Mouse (Mus musculus) MEL (cell line): ENCODE data around the gene Tmem131. TPM values are rescaled to one million over a fixed set of nuclear protein-coding genes. Genes with fewer than 3 reads are reported as not detected.
A peak's percentile ranks its signal among the peaks of the same experiment; 100 is the strongest.

Experiments
- DNase-seq: peaks from one replicate; pipeline ENCODE4 v3.0.0; 2011; ENCODE audit warnings: low read depth, low spot score
- H3K27ac ChIP-seq: 2 replicates; pipeline ENCODE4 v1.5.1; 2012; ENCODE audit warnings: low read depth, mild to moderate bottlenecking, control low read depth, low read length, moderate library complexity; ENCODE audit not compliant: control insufficient read depth
- H3K27me3 ChIP-seq, 2 experiments: fragments of 150-350 bp in 1 of 2; sonication (generic) in 1 of 2; 2 replicates each; pipeline ENCODE4 v1.6.1; 2012; ENCODE audit warnings: low read length in 2 of 2, mild to moderate bottlenecking in 2 of 2, improper control_type of control experiment in 1 of 2, moderate library complexity in 1 of 2; ENCODE audit not compliant: insufficient read depth in 2 of 2, control insufficient read depth in 1 of 2
- H3K36me3 ChIP-seq, 2 experiments: 2 replicates each; pipeline ENCODE4 v1.6.1; 2012 to 2014; ENCODE audit warnings: low read length in 2 of 2, improper control_type of control experiment in 1 of 2, inconsistent platforms in 1 of 2, mild to moderate bottlenecking in 1 of 2; ENCODE audit not compliant: insufficient read depth in 2 of 2, control insufficient read depth in 1 of 2
- H3K4me1 ChIP-seq, 2 experiments: fragments of 150-350 bp in 1 of 2; sonication (generic) in 1 of 2; 2 replicates each; pipeline ENCODE4 v1.6.1; 2012; ENCODE audit warnings: low read length in 2 of 2, improper control_type of control experiment in 1 of 2, mild to moderate bottlenecking in 1 of 2; ENCODE audit not compliant: insufficient read depth in 2 of 2, control insufficient read depth in 1 of 2
- H3K4me3 ChIP-seq, 2 experiments: fragments of 150-350 bp in 1 of 2; sonication (generic) in 1 of 2; 2 replicates each; pipeline ENCODE4 v1.5.1; 2012; ENCODE audit warnings: low read depth in 2 of 2, low read length in 2 of 2, mild to moderate bottlenecking in 2 of 2, moderate library complexity in 2 of 2, control low read depth in 1 of 2, improper control_type of control experiment in 1 of 2; ENCODE audit not compliant: control insufficient read depth in 1 of 2, insufficient read depth in 1 of 2
- H3K79me2 ChIP-seq: 2 replicates; pipeline ENCODE4 v1.6.1; 2012; ENCODE audit warnings: mild to moderate bottlenecking, low read length, moderate library complexity; ENCODE audit not compliant: control insufficient read depth, poor library complexity, insufficient read depth
- H3K9ac ChIP-seq: 2 replicates; pipeline ENCODE4 v1.6.1; 2012; ENCODE audit warnings: low read depth, mild to moderate bottlenecking, control low read depth, low read length, moderate library complexity; ENCODE audit not compliant: control insufficient read depth, poor library complexity, severe bottlenecking
- H3K9me3 ChIP-seq: fragments of 150-350 bp; sonication (generic); replicated peaks from 2 replicates; pipeline ENCODE4 v1.6.1; 2012; ENCODE audit warnings: mild to moderate bottlenecking, low read length, improper control_type of control experiment, moderate library complexity; ENCODE audit not compliant: insufficient read depth
- BHLHE40 ChIP-seq: IDR thresholded peaks from 2 replicates; pipeline ENCODE4 v1.6.1; 2012; ENCODE audit warnings: low read depth, mild to moderate bottlenecking, inconsistent platforms, low read length, improper control_type of control experiment, borderline replicate concordance
- CHD1 ChIP-seq: IDR thresholded peaks from 2 replicates; pipeline ENCODE4 v1.6.1; 2012; ENCODE audit warnings: low read depth, mild to moderate bottlenecking, inconsistent platforms, low read length, improper control_type of control experiment
- CHD2 ChIP-seq: IDR thresholded peaks from 2 replicates; pipeline ENCODE4 v1.6.1; 2011; ENCODE audit warnings: low read length, improper control_type of control experiment
- CTCF ChIP-seq, 3 experiments: IDR thresholded peaks in 2 of 3; conservative IDR thresholded peaks in 1 of 3; 2 replicates each; pipeline ENCODE4 v1.5.1; 2011 to 2012; ENCODE audit warnings: low read length in 3 of 3, low read depth in 2 of 3, mild to moderate bottlenecking in 2 of 3, improper control_type of control experiment in 1 of 3, inconsistent platforms in 1 of 3, mixed read lengths in 1 of 3, moderate library complexity in 1 of 3; ENCODE audit not compliant: control insufficient read depth in 1 of 3, insufficient read depth in 1 of 3, poor library complexity in 1 of 3, severe bottlenecking in 1 of 3
- E2F4 ChIP-seq: IDR thresholded peaks from 2 replicates; pipeline ENCODE4 v1.6.1; 2011; ENCODE audit warnings: low read depth, low read length, improper control_type of control experiment, borderline replicate concordance
- GATA1 ChIP-seq: IDR thresholded peaks from 2 replicates; pipeline ENCODE4 v1.6.1; 2011; ENCODE audit warnings: low read depth, low read length, improper control_type of control experiment
- HCFC1 ChIP-seq: IDR thresholded peaks from 2 replicates; pipeline ENCODE4 v1.6.1; 2012; ENCODE audit warnings: low read depth, mild to moderate bottlenecking, inconsistent platforms, low read length, improper control_type of control experiment, moderate library complexity
- JUND ChIP-seq: IDR thresholded peaks from 2 replicates; pipeline ENCODE4 v1.6.1; 2011; ENCODE audit warnings: low read depth, mild to moderate bottlenecking, improper control_type of control experiment, low read length
- KAT2A ChIP-seq: conservative IDR thresholded peaks from 2 replicates; pipeline ENCODE4 v1.6.1; 2012; ENCODE audit warnings: low read depth, low read length, improper control_type of control experiment, inconsistent platforms
- MAZ ChIP-seq: IDR thresholded peaks from 2 replicates; pipeline ENCODE4 v1.6.1; 2012; ENCODE audit warnings: low read depth, mild to moderate bottlenecking, inconsistent platforms, low read length, improper control_type of control experiment
- MEF2A ChIP-seq: IDR thresholded peaks from 2 replicates; pipeline ENCODE4 v1.6.1; 2014; ENCODE audit warnings: low read depth, mild to moderate bottlenecking, inconsistent platforms, low read length, improper control_type of control experiment; ENCODE audit not compliant: poor library complexity, insufficient replicate concordance, severe bottlenecking; ENCODE audit errors: extremely low read depth
- MYC ChIP-seq: IDR thresholded peaks from 2 replicates; pipeline ENCODE4 v1.6.1; 2011; ENCODE audit warnings: low read depth, mild to moderate bottlenecking, low read length, improper control_type of control experiment, moderate library complexity
- RAD21 ChIP-seq: IDR thresholded peaks from 2 replicates; pipeline ENCODE4 v1.6.1; 2011; ENCODE audit warnings: mild to moderate bottlenecking, low read depth, low read length, improper control_type of control experiment
- SIN3A ChIP-seq: IDR thresholded peaks from 2 replicates; pipeline ENCODE4 v1.6.1; 2012; ENCODE audit warnings: low read length, improper control_type of control experiment, inconsistent platforms
- SMC3 ChIP-seq: IDR thresholded peaks from 2 replicates; pipeline ENCODE4 v1.6.1; 2011; ENCODE audit warnings: low read depth, low read length, improper control_type of control experiment
- TAL1 ChIP-seq: IDR thresholded peaks from 2 replicates; pipeline ENCODE4 v1.6.1; 2012; ENCODE audit warnings: mild to moderate bottlenecking, inconsistent platforms, low read length, moderate library complexity, mixed read lengths
- TBP ChIP-seq: IDR thresholded peaks from 2 replicates; pipeline ENCODE4 v1.8.0; 2011; ENCODE audit warnings: low read depth, low read length, improper control_type of control experiment
- UBTF ChIP-seq: IDR thresholded peaks from 2 replicates; pipeline ENCODE4 v1.6.1; 2012; ENCODE audit warnings: low read depth, mild to moderate bottlenecking, inconsistent platforms, low read length, improper control_type of control experiment, moderate library complexity, borderline replicate concordance; ENCODE audit not compliant: insufficient read depth
- USF1 ChIP-seq: IDR thresholded peaks from 2 replicates; pipeline ENCODE4 v1.6.1; 2014; ENCODE audit warnings: low read depth, mild to moderate bottlenecking, inconsistent platforms, low read length, improper control_type of control experiment, moderate library complexity
- ZC3H11A ChIP-seq: IDR thresholded peaks from 2 replicates; pipeline ENCODE4 v1.6.1; 2012; ENCODE audit warnings: low read depth, mild to moderate bottlenecking, inconsistent platforms, low read length, improper control_type of control experiment
- ZKSCAN1 ChIP-seq: IDR thresholded peaks from 2 replicates; pipeline ENCODE4 v1.6.1; 2012; ENCODE audit warnings: low read depth, mild to moderate bottlenecking, inconsistent platforms, low read length, improper control_type of control experiment, moderate library complexity
- ZNF384 ChIP-seq: IDR thresholded peaks from 2 replicates; pipeline ENCODE4 v1.6.1; 2012; ENCODE audit warnings: low read depth, mild to moderate bottlenecking, inconsistent platforms, low read length, improper control_type of control experiment
- polyA plus RNA-seq, 2 experiments: library from polyadenylated mRNA; stranded (reverse) in 1 of 2; unstranded in 1 of 2; fragments of >175 nt in 1 of 2; fragments of >200 nt in 1 of 2; gene quantifications; 2 replicates each; pipeline versions ENCODE4 v1.2.1 to v1.2.4; 2012; ENCODE audit warnings: low replicate concordance in 2 of 2, low read depth in 1 of 2; ENCODE audit not compliant: insufficient read length in 2 of 2, insufficient read depth in 1 of 2, missing spikeins in 1 of 2
- total RNA-seq: library from RNA; depleted of rRNA; stranded (reverse); fragments of 300-350 nt; gene quantifications from 2 replicates; pipeline ENCODE4 v1.2.3, GENCODE M21; 2012

Gene Tmem131
- total and polyA plus RNA-seq, 3 experiments = 11.4 to 196 (median 48.8) TPM

GRCm38 (mm10) chr1:36745661-36746060, 197.8 kb downstream of the Tmem131 start:
- H3K27me3 ChIP-seq = peaks cover 0 to 4% of the 10 kb centered on the region in 2 experiments; a peak in 1 of 4 replicates
- no peak for TF ChIP-seq MYC

GRCm38 (mm10) chr1:36744268-36744944, 199.1 kb downstream of the Tmem131 start:
- Histone ChIP-seq H3K9me3 (no peaks in the 10 kb centered on the region), H3K27ac (no peak overlapping the region), H3K79me2 (no peaks in the 10 kb centered on the region), H3K9ac (no peak overlapping the region), H3K4me3 (no peak overlapping the region), H3K36me3 (no peaks in the 10 kb centered on the region), H3K27me3 (peaks cover 0 to 4% of the 10 kb centered on the region in 2 experiments; a peak in 2 of 4 replicates), H3K4me1 (peaks cover 0 to 5% of the 10 kb centered on the region in 2 experiments; a peak in 1 of 4 replicates)
- TF ChIP-seq JUND (no peak), ZKSCAN1 (no peak), CHD1 (no peak), ZC3H11A (peak; percentile 36; the same call in 1 of the 2 replicates), TBP (no peak), BHLHE40 (no peak), ZNF384 (no peak), RAD21 (peak; percentile 47), MAZ (no peak), HCFC1 (no peak), SIN3A (no peak), MYC (no peak), SMC3 (peak; percentile 76), USF1 (no peak), UBTF (no peak), GATA1 (no peak), KAT2A (no peak), TAL1 (no peak), CTCF (IDR thresholded peaks at IDR 0.05 in 2 of 3, conservative IDR thresholded peaks at IDR 0.05 in 1 of 3; ENCODE audit: control insufficient read depth in 1 of 3, insufficient read depth in 1 of 3, low read depth in 2 of 3, low read length in 3 of 3, poor library complexity in 1 of 3, severe bottlenecking in 1 of 3) (peak; percentile 76 to 81 (median 77)), CHD2 (no peak), MEF2A (no peak), E2F4 (no peak)
- DNase-seq = peak; percentile 70

More at GRCm38 (mm10) chr1:36745661-36746060, 197.8 kb downstream of the Tmem131 start:
- no peaks in the 10 kb centered on the region for H3K36me3 ChIP-seq
- peaks cover 0 to 5% of the 10 kb centered on the region in 2 experiments; a peak in 1 of 4 replicates for H3K4me1 ChIP-seq
- H3K4me3 ChIP-seq = no peak overlapping the region
- H3K79me2 ChIP-seq = no peaks in the 10 kb centered on the region
- no peak overlapping the region for H3K27ac ChIP-seq
- no peak for DNase-seq
- no peaks in the 10 kb centered on the region for H3K9me3 ChIP-seq
- no peak overlapping the region for H3K9ac ChIP-seq
